Mouse (Mus musculus) heart, embryonic 15.5 days (tissue): ENCODE data around the gene Gm4924. TPM values are rescaled to one million over a fixed set of nuclear protein-coding genes. Genes with fewer than 3 reads are reported as not detected.

Experiments used
- ATAC-seq: fragments of 200-750 bp; cut with Nextera tagmentation; replicated peaks from 2 replicates; pipeline ENCODE4 v1.8.0; 2017; ENCODE audit warnings: low read depth, moderate TSS enrichment; ENCODE audit not compliant: insufficient number of reproducible peaks, insufficient read depth, low FRiP score
- H3K27ac ChIP-seq: fragments of 300-500 bp; sonication (generic); 2 replicates; pipeline ENCODE4 v1.5.1; 2015; ENCODE audit warnings: mild to moderate bottlenecking, inconsistent platforms
- H3K27me3 ChIP-seq: fragments of 300-500 bp; sonication (generic); 2 replicates; pipeline ENCODE4 v1.6.1; 2015; ENCODE audit warnings: inconsistent platforms
- H3K36me3 ChIP-seq: fragments of 300-500 bp; sonication (generic); 2 replicates; pipeline ENCODE4 v1.6.1; 2015; ENCODE audit warnings: mild to moderate bottlenecking, inconsistent platforms
- H3K4me1 ChIP-seq: fragments of 300-500 bp; sonication (generic); replicated peaks from 2 replicates; pipeline ENCODE4 v1.6.1; 2015; ENCODE audit warnings: inconsistent platforms
- H3K4me2 ChIP-seq: fragments of 300-500 bp; sonication (generic); 2 replicates; pipeline ENCODE4 v1.6.1; 2015; ENCODE audit warnings: inconsistent platforms, mild to moderate bottlenecking, moderate library complexity
- H3K4me3 ChIP-seq: fragments of 300-500 bp; sonication (generic); 2 replicates; pipeline ENCODE4 v1.5.1; 2015; ENCODE audit warnings: mild to moderate bottlenecking, inconsistent platforms
- H3K9ac ChIP-seq: fragments of 300-500 bp; sonication (generic); 2 replicates; pipeline ENCODE4 v1.6.1; 2015; ENCODE audit warnings: mild to moderate bottlenecking, inconsistent platforms
- H3K9me3 ChIP-seq: fragments of 300-500 bp; sonication (generic); replicated peaks from 2 replicates; pipeline ENCODE4 v1.6.1; 2016; ENCODE audit warnings: inconsistent platforms
- WGBS: fragments of 180-500 bp; shearing (Covaris S2); methylation state at CpG from one replicate; pipeline ENCODE4 v1.1.7; 2015; ENCODE audit warnings: mixed read lengths; 5-methylcytosine and 5-hydroxymethylcytosine counted together
- polyA plus RNA-seq: library from polyadenylated mRNA; unstranded; fragments of >200 nt; fragmentation: Nextera tagmentation; extraction: Ambion mirVana; gene quantifications from 2 replicates; pipeline ENCODE4 v1.2.1, GENCODE M21; 2015

The Gm4924 gene
- polyA plus RNA-seq = 6.0 and 6.8 TPM in 2 replicates

DNA sequence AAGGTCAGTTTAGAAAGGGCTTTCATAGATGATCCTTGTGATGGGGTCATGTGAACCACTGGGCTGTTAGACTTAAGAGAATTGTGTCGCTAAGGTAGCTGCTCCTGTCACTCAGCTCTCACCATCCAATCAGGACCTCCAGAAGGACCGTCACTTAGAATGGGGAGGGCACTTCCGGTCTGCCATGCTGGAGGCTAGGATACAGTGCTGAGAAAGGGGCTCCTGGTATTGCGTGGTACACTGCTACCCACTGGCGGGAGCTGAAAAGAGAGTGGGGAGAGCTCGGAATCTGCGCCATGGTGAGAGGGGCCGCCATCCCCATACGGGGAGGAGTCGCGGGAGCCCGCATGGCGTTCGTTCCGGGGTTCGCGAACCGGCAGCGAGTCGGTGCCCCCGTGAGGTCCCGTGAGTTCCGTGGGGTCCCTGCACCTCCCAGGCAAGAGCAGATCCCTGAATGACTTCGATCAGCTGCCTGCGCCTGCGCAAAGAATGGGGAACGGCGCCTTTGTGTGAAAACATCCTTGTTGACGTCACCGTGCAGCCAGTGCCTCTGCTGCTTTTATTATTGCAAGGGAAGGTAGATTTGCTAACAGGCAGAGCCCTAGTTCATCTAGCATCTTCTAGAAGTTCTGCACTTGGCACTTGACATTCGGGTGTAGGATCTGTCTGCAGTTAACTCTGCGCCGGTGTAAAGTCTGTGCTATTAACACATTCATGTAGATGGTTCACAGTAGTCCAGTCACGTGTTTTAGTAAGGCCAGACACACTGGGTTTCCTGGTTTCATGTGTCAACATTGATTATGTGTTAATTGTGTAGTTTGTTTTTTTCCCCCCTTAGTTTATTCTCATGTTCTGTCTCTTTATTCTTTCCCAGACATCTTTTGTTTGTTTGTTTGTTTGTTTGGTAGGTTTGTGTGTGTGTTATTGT is at the start of gene Gm4924:
TSS of gene Gm4924 (plus strand) at position 173 of the 928 bp plus-strand sequence.
- Histone ChIP-seq H3K9ac (peak within 1 kb of the TSS; percentile 77), H3K4me3 (peak within 1 kb of the TSS; percentile 94), H3K36me3 (no peaks in the 10 kb centered on the region), H3K27me3 (no peaks in the 10 kb centered on the region), H3K4me1 (no peaks in the 10 kb centered on the region; the same call in 1 of the 2 replicates), H3K9me3 (no peaks in the 10 kb centered on the region), H3K27ac (peak within 1 kb of the TSS; percentile 92), H3K4me2 (peak within 1 kb of the TSS; percentile 70)
- ATAC-seq = peak; percentile 96
- 3% methylated on average over 34 of the region's 34 CpGs for WGBS

- Histone ChIP-seq H3K36me3 (no peaks in the 10 kb centered on the region), H3K4me2 (no peak within 1 kb of the TSS), H3K4me1 (no peaks in the 10 kb centered on the region), H3K9ac (no peak within 1 kb of the TSS), H3K4me3 (no peak within 1 kb of the TSS), H3K27ac (no peak within 1 kb of the TSS), H3K27me3 (no peaks in the 10 kb centered on the region), H3K9me3 (no peaks in the 10 kb centered on the region)
- 90% methylated on average over 1 of the region's 1 CpGs for WGBS
- ATAC-seq = no peak
Measured at GRCm38 (mm10) chr10:82316482-82316881, 37.6 kb upstream of the Gm4924 start, which contains the start of gene 4932415D10Rik. TSS of gene 4932415D10Rik (minus strand) at chr10:82316582.

GRCm38 (mm10) chr10:82320134-82320533 is 33.9 kb upstream of the Gm4924 start:
- H3K9me3 ChIP-seq = no peaks in the 10 kb centered on the region
- no peaks in the 10 kb centered on the region for H3K36me3 ChIP-seq
- no peak overlapping the region for H3K4me2 ChIP-seq
- no peak for ATAC-seq
- H3K9ac ChIP-seq = no peak overlapping the region
- 48% methylated on average over 3 of the region's 3 CpGs for WGBS
- no peak overlapping the region for H3K4me3 ChIP-seq
- H3K27me3 ChIP-seq = no peaks in the 10 kb centered on the region
- no peak overlapping the region for H3K27ac ChIP-seq
- no peaks in the 10 kb centered on the region for H3K4me1 ChIP-seq

GRCm38 (mm10) chr10:82329826-82330225 is 24.2 kb upstream of the Gm4924 start:
- Histone ChIP-seq H3K4me3 (no peak overlapping the region), H3K9me3 (no peaks in the 10 kb centered on the region), H3K27me3 (no peaks in the 10 kb centered on the region), H3K4me2 (no peak overlapping the region), H3K27ac (no peak overlapping the region), H3K9ac (no peak overlapping the region), H3K4me1 (no peaks in the 10 kb centered on the region), H3K36me3 (no peaks in the 10 kb centered on the region)
- 75% methylated on average over 5 of the region's 5 CpGs for WGBS
- no peak for ATAC-seq

GRCm38 (mm10) chr10:82355401-82355800 is 1.3 kb downstream of the Gm4924 start:
- no peaks in the 10 kb centered on the region; the same call in 1 of the 2 replicates for H3K4me1 ChIP-seq
- H3K27ac ChIP-seq = no peak overlapping the region
- WGBS = 94% methylated on average over 4 of the region's 4 CpGs
- H3K9me3 ChIP-seq = no peaks in the 10 kb centered on the region
- H3K9ac ChIP-seq = no peak overlapping the region
- no peak overlapping the region for H3K4me3 ChIP-seq
- H3K36me3 ChIP-seq = no peaks in the 10 kb centered on the region
- H3K27me3 ChIP-seq = no peaks in the 10 kb centered on the region
- no peak overlapping the region for H3K4me2 ChIP-seq
- ATAC-seq = no peak

GRCm38 (mm10) chr10:82361911-82362310 is 7.9 kb downstream of the Gm4924 start:
- no peak overlapping the region for H3K4me3 ChIP-seq
- 0 out of 2 replicates have a peak, but pooled peaks cover 5% of the 10 kb centered on the region for H3K9me3 ChIP-seq
- no peak overlapping the region for H3K4me2 ChIP-seq
- H3K4me1 ChIP-seq = no peaks in the 10 kb centered on the region
- no peaks in the 10 kb centered on the region for H3K36me3 ChIP-seq
- no peak overlapping the region for H3K9ac ChIP-seq
- no peaks in the 10 kb centered on the region for H3K27me3 ChIP-seq
- H3K27ac ChIP-seq = no peak overlapping the region
- no peak for ATAC-seq
- WGBS = 81% methylated on average over 9 of the region's 9 CpGs

- H3K27ac ChIP-seq = no peak overlapping the region
- H3K27me3 ChIP-seq = no peaks in the 10 kb centered on the region
- 91% methylated on average over 1 of the region's 1 CpGs for WGBS
- H3K9me3 ChIP-seq = peaks cover 19% of the 10 kb centered on the region
- no peaks in the 10 kb centered on the region for H3K4me1 ChIP-seq
- ATAC-seq = no peak
- no peak overlapping the region for H3K4me3 ChIP-seq
- no peak overlapping the region for H3K4me2 ChIP-seq
- H3K36me3 ChIP-seq = peaks cover 20% of the 10 kb centered on the region
- no peak overlapping the region for H3K9ac ChIP-seq
Measured at GRCm38 (mm10) chr10:82382992-82383391, 28.9 kb downstream of the Gm4924 start.

DNA sequence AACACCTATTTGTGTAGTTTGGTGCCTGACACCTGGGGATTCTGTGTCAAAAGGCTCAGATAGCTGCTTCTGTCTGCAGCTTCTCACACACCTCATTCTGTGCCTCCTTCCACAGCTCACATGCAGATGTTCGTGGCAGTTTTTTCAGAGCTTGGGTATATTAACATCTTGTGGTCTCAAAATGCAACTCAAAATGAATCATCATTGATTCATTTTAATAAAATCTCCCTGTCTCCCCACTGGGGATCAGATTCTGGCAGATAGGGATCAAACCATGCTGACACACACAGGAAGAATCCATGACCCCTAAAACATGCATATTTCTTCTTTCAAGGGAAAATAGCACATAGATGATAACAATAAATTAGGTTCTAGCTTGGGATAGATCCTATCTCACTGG is 55.5 kb downstream of the Gm4924 start:
- no peaks in the 10 kb centered on the region for H3K27me3 ChIP-seq
- peaks cover 5% of the 10 kb centered on the region; the same call in 1 of the 2 replicates for H3K36me3 ChIP-seq
- peaks cover 17% of the 10 kb centered on the region for H3K9me3 ChIP-seq
- no peak overlapping the region for H3K4me3 ChIP-seq
- no peak overlapping the region for H3K9ac ChIP-seq
- no peaks in the 10 kb centered on the region for H3K4me1 ChIP-seq
- no peak overlapping the region for H3K27ac ChIP-seq
- no peak for ATAC-seq
- no peak overlapping the region for H3K4me2 ChIP-seq
- WGBS = 71% methylated on average over 1 of the region's 1 CpGs

GRCm38 (mm10) chr10:82423631-82424030 is 69.6 kb downstream of the Gm4924 start:
- Histone ChIP-seq H3K27me3 (no peaks in the 10 kb centered on the region), H3K4me2 (no peak overlapping the region), H3K4me1 (no peaks in the 10 kb centered on the region), H3K36me3 (no peaks in the 10 kb centered on the region), H3K9ac (no peak overlapping the region), H3K4me3 (no peak overlapping the region), H3K9me3 (peaks cover 5% of the 10 kb centered on the region; the same call in 1 of the 2 replicates), H3K27ac (no peak overlapping the region)
- no peak for ATAC-seq

Other genes starting within 250 kb of the Gm4924 start
- gene AU041133, start 226.2 kb upstream of the Gm4924 start, polyA plus RNA-seq = 3.8 and 4.5 TPM in 2 replicates
- 11.0 and 13.0 TPM in 2 replicates for gene Zfp938, start 113.0 kb upstream of the Gm4924 start, polyA plus RNA-seq
- not detected in 2 replicates for gene 4932415D10Rik, start 37.7 kb upstream of the Gm4924 start, polyA plus RNA-seq
- gene Gm1553, start 138.4 kb downstream of the Gm4924 start, polyA plus RNA-seq = not detected in 2 replicates